Mouse (Mus musculus) spleen, adult 2 months (tissue): ENCODE data around the gene Ifitm1.

ENCODE experiments used
- CTCF ChIP-seq: fragments of 200-500 bp; IDR thresholded peaks from 2 replicates; pipeline ENCODE4 v1.5.1; 2011; ENCODE audit warnings: mild to moderate bottlenecking, inconsistent platforms; ENCODE audit not compliant: insufficient read depth, insufficient read length, insufficient replicate concordance; ENCODE audit errors: extremely low read depth
- POLR2A ChIP-seq: fragments of 200-500 bp; IDR thresholded peaks from 2 replicates; pipeline ENCODE4 v1.6.1; 2011; ENCODE audit warnings: low read depth, low read length, inconsistent platforms

DNA sequence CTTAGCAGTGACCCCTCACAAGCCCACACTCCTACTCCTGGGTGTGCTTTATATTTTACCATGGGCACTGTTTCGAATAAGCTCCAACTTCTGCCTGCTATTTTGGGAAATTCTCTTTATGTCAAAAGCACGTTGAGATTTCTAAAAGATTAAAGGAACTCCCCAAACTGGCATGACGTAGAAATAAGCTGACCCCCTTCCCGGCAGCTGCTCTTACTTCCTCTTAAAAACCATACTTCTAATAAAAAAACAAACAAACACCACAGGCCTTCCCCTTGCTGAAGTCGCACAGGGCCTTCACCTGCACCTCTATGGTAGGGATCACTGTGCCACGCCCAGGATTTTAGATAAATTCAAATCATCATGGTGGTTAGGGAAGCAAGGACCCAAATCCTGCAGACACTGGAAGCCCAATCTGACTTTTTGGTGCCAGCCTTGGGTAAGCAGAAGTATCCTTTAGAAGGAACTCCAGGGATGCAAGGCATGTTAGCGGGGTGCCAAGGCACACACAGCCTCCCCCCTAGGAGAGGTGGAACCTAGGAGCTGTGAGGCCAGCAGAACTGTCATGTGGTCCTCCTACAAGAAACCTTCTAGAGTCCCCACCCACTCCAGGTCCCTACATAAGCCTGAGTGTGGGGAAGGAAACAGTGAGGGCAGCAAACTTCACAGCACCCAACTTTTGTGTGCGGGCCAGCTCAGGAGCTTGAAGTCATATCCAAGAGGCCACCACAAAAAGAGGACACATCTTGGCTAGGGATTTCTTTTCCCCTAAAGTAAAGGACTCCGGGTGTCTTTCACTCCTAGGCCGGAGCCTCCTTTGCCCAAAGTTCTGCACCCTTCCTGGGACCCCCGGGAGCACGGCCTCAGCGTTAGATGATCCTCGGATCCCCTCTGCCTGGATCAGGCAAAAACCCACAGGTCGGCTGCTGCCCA lies 13.0 kb upstream of the Ifitm1 start:
- TF ChIP-seq CTCF (no peak), POLR2A (no peak; the same call in 1 of the 2 replicates)
